Mouse (Mus musculus) inflammation-experienced regulatory T-cells (primary cell): ENCODE data around the gene Hrc. TPM values are rescaled to one million over a fixed set of nuclear protein-coding genes. Genes with fewer than 3 reads are reported as not detected.

ENCODE experiments used
- polyA plus RNA-seq, 2 experiments: library from polyadenylated mRNA; unstranded; fragments of 100-300 nt; shearing (Covaris generic); gene quantifications; one replicate each; pipeline ENCODE4 v1.2.1; 2017

The Hrc gene
- polyA plus RNA-seq: not detected

GRCm38 (mm10) chr7:45335056-45335455 is at the start of gene Hrc:
Gene Hrc (plus strand): TSS chr7:45335290.

GRCm38 (mm10) chr7:45333431-45333982 is 1.6 kb upstream of the Hrc start, which contains the start of gene Trpm4:
Gene Trpm4 (minus strand): TSS chr7:45333780.

DNA sequence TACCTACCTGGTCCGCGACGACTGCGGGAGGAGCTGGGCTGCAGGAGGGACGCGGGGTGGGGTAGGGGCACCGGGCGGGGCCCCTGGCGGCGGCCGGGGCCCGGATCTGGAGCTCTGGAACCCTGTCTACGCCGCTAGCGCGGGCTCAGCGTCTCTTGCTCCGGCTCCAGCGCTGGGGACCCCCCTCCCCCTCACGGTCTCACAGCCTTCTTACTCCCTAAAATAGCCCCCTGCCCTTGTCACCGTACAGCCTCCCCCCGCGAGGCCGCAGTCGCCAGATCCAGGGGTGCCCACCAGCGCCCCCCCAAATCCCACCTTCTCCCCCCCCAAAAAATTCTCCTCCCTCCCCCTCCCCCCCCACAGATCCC is 31.5 kb downstream of the Hrc start, which contains the start of gene Ppfia3:
Gene Ppfia3, minus strand, starts transcription at position 368 of the 368 bp plus-strand sequence.

DNA sequence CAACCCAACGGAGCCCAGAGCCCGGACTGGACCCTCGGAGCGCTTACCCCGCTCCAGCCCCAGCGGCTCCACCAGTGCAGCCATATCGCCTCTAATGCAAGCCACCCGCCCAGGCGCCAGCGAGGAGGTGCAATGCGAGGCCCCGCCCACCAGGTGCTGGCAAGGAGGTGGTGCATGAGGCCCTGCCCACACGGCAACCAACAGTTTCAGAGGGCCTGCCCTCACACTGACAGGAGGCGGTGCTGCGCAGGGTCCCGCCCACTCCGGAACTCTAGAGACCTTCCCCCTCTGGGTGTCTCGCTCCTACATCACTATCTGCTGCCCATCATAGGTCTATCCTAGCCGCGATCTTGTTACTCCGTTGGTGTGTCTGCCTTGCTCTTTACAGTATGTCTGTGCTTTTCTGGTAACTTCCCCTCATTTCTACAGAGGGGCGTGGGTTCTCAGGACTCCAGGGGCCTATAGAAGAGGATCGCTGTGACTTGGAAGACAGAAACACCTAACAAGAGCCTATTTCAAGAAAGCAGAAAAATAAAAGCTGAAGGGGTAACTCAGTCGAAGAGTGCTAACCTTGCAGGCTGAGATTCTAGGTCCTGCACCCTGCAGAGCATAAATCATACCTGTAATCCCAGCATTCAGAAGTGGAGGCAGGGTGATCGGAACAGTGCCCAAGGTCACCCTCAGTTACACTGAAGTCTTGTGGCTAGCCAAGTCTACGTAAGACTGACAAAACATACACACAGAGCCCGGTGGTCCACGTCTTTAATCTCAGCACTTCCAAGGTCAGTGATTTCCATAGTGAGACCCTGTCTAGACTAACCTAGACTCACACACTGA is 35.6 kb downstream of the Hrc start, which contains the start of gene Lin7b:
Gene Lin7b, minus strand, starts transcription at position 109 of the 837 bp plus-strand sequence.

Other genes with a start within 250 kb of the Hrc start
- gene Rcn3, start 243.1 kb upstream of the Hrc start, polyA plus RNA-seq: 10 to 100 TPM in 1 of 2 experiments, 1 to 10 TPM in 1; 3.5 to 13.7 TPM
- 1 to 10 TPM; 1.1 to 5.2 TPM for gene Fcgrt, start 231.4 kb upstream of the Hrc start, polyA plus RNA-seq
- gene Rps11, start 210.9 kb upstream of the Hrc start, polyA plus RNA-seq: 1,000 to 10,000 TPM; 2,095 to 2,158 TPM
- 1,000 to 10,000 TPM; 2,041 to 2,586 TPM for gene Rpl13a, start 206.5 kb upstream of the Hrc start, polyA plus RNA-seq
- not detected for gene Gm45713, start 199.1 kb upstream of the Hrc start, polyA plus RNA-seq
- gene Flt3l, start 198.9 kb upstream of the Hrc start, polyA plus RNA-seq: 100 to 1,000 TPM; 207 to 313 TPM
- gene Pih1d1, start 181.0 kb upstream of the Hrc start, polyA plus RNA-seq: 10 to 100 TPM; 53.5 to 57.9 TPM
- gene Aldh16a1, start 180.7 kb upstream of the Hrc start, polyA plus RNA-seq: 10 to 100 TPM; 50.3 to 78.2 TPM
- gene Slc17a7, start 171.3 kb upstream of the Hrc start, polyA plus RNA-seq: under 1 TPM in 1 of 2 experiments, not detected in 1; 0.16 TPM
- gene Gfy, start 155.7 kb upstream of the Hrc start, polyA plus RNA-seq: not detected
- not detected for gene Pth2, start 154.3 kb upstream of the Hrc start, polyA plus RNA-seq
- gene Ccdc155, start 130.4 kb upstream of the Hrc start, polyA plus RNA-seq: under 1 TPM; 0.24 to 0.70 TPM
- gene Dkkl1, start 123.1 kb upstream of the Hrc start, polyA plus RNA-seq: 10 to 100 TPM; 23.4 to 31.7 TPM
- gene Tead2, start 119.5 kb upstream of the Hrc start, polyA plus RNA-seq: 1 to 10 TPM; 3.8 to 5.8 TPM
- 100 to 1,000 TPM; 565 to 611 TPM for gene Cd37, start 96.2 kb upstream of the Hrc start, polyA plus RNA-seq
- under 1 TPM in 1 of 2 experiments, not detected in 1; 0.40 TPM for gene Slc6a16, start 94.2 kb upstream of the Hrc start, polyA plus RNA-seq
- under 1 TPM; 0.18 to 0.38 TPM for gene Slc6a21, start 57.8 kb upstream of the Hrc start, polyA plus RNA-seq
- 10 to 100 TPM in 1 of 2 experiments, 1 to 10 TPM in 1; 9.5 to 13.8 TPM for gene Trpm4, start 1.5 kb upstream of the Hrc start, polyA plus RNA-seq
- under 1 TPM; 0.36 to 0.60 TPM for gene Ppfia3, start 31.7 kb downstream of the Hrc start, polyA plus RNA-seq
- under 1 TPM in 1 of 2 experiments, not detected in 1; 0.90 TPM for gene Lin7b, start 35.3 kb downstream of the Hrc start, polyA plus RNA-seq
- 100 to 1,000 TPM; 192 to 196 TPM for gene Snrnp70, start 60.5 kb downstream of the Hrc start, polyA plus RNA-seq
- under 1 TPM in 1 of 2 experiments, not detected in 1; 0.17 TPM for gene Kcna7, start 70.4 kb downstream of the Hrc start, polyA plus RNA-seq
- gene Ntf5, start 78.4 kb downstream of the Hrc start, polyA plus RNA-seq: under 1 TPM; 0.71 to 0.96 TPM
- not detected for gene Lhb, start 85.5 kb downstream of the Hrc start, polyA plus RNA-seq
- 10 to 100 TPM; 14.1 to 14.9 TPM for gene Gys1, start 99.6 kb downstream of the Hrc start, polyA plus RNA-seq
- 10 to 100 TPM; 62.1 to 62.7 TPM for gene Ruvbl2, start 102.8 kb downstream of the Hrc start, polyA plus RNA-seq
- gene Ftl1, start 124.6 kb downstream of the Hrc start, polyA plus RNA-seq: 1,000 to 10,000 TPM; 1,804 to 2,248 TPM
- gene Bax, start 131.6 kb downstream of the Hrc start, polyA plus RNA-seq: 100 to 1,000 TPM; 267 to 295 TPM
- gene Tulp2, start 146.6 kb downstream of the Hrc start, polyA plus RNA-seq: 1 to 10 TPM; 2.5 to 5.9 TPM
- not detected for gene Gm45808, start 151.5 kb downstream of the Hrc start, polyA plus RNA-seq
- under 1 TPM; 0.60 to 0.68 TPM for gene Dhdh, start 153.5 kb downstream of the Hrc start, polyA plus RNA-seq
- 100 to 1,000 TPM; 266 to 278 TPM for gene Nucb1, start 175.1 kb downstream of the Hrc start, polyA plus RNA-seq
- 100 to 1,000 TPM in 1 of 2 experiments, 10 to 100 TPM in 1; 90.4 to 153 TPM for gene Ppp1r15a, start 191.0 kb downstream of the Hrc start, polyA plus RNA-seq
- 1 to 10 TPM; 1.5 to 3.4 TPM for gene Plekha4, start 191.0 kb downstream of the Hrc start, polyA plus RNA-seq
- 1 to 10 TPM; 1.4 to 1.9 TPM for gene Hsd17b14, start 219.6 kb downstream of the Hrc start, polyA plus RNA-seq
- gene Bcat2, start 234.9 kb downstream of the Hrc start, polyA plus RNA-seq: 10 to 100 TPM; 59.6 to 75.4 TPM